Mouse (Mus musculus) spleen, adult 12 weeks (tissue): ENCODE data around the gene Furin.

ENCODE experiments used
- DNase-seq: peaks from one replicate; pipeline ENCODE4 v3.0.0; 2022; ENCODE audit warnings: low spot score

The Furin gene

DNA sequence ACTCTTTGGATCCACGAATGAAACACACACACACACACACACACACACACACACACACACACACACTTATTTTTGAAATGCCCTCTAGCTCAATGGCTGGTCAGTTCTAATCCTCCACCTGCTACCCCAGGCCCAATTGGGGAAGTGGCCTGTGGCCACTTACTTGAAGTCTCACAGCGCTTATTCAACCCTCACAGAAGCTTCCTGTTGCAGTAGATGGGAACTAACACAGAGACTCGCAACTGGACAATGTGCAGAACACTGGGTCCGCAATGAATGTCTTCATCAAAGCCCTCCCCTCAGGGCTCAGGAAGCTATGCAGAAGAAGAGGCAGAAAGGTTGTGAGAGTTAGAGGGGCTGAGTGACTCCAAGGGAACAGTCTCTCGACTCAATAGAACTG lies 22.5 kb upstream of the Furin start:
- no peak for DNase-seq

- DNase-seq, result no peak
Measured at GRCm38 (mm10) chr7:80426363-80426762, 21.1 kb upstream of the Furin start.

GRCm38 (mm10) chr7:80424722-80425121 lies 19.5 kb upstream of the Furin start:
- DNase-seq, result no peak

DNA sequence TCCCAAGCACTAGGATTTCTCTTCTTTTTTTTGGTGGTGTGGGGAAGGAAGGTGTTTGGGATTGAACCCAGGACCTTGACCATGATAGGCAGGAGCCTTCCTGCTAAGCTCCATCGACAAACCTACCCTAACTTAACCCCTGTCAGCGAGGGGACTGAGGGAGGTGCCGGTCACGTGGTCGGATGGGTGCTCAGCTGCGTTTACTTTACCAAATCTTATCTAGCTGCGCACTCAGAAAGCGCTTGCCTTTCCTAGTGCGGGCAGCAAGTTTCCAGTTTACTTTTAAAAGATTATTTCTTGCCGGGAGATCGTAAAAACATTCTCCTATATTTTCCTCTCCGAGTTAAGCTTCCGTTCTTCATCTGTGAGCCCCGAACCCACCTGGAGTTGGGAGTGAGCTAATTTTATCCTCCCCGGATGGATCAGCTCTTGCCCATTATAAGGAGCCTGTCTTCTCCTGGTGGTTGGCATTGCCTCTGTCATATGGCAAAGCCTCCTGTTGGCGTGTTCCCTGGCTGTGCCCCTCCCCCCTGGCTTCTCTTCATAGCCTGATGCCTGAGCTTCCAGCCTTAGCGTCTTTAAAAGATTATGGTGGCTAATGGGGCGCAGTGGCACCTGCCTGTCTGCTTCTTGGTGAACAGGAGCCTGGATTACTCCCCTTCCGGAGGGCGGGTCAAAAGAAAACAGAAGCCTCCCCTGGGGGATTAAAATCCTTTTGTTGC lies 17.7 kb upstream of the Furin start:
- no peak for DNase-seq

DNA sequence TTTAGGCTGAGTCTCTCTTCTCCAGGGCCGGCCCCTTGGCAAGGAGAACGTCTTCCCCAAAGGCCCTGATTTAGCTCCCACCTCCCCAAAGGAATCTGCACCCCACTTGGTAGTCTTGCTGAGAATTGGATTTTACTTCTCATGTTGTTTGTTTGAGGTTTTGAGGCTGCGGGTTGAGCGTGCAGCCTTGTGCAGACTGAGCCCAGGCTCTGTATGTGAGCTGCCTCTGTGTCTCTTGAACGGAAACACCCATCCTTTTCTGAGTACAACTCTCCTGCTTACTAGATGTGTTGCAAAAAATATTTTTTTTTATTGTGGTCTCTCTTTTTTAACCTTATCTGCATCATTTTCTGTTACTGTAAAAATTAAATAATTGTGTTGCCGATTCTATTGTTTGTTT lies 16.3 kb upstream of the Furin start:
- DNase-seq, result no peak

- no peak for DNase-seq
Measured at GRCm38 (mm10) chr7:80420586-80420985, 15.3 kb upstream of the Furin start.

- no peak for DNase-seq
Measured at GRCm38 (mm10) chr7:80419278-80419677, 14.0 kb upstream of the Furin start.

DNA sequence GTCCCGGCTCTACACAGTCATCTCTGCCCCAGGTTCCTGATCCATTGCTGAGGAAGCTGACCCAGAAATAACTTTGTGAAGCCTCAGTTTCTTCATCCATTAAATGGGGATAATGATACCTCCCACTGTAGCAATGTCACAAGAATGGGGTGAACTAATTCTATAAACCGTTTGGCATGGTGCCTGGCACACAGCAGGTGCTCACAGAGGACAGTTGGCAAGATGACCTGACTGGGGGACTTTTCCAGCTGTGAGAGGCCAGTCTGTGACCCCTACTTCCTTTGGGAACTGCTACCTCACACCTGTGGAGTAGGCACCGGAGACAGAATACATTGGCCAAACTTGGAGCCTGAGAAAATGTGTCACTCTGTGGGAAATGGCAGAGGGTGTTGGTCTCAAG lies 12.8 kb upstream of the Furin start:
- DNase-seq, result no peak

GRCm38 (mm10) chr7:80417601-80418000 lies 12.4 kb upstream of the Furin start:
- DNase-seq, result no peak

GRCm38 (mm10) chr7:80416969-80417368 lies 11.7 kb upstream of the Furin start:
- no peak for DNase-seq

- DNase-seq, result no peak
Measured at GRCm38 (mm10) chr7:80414303-80414855, 9.1 kb upstream of the Furin start.

- no peak for DNase-seq
Measured at GRCm38 (mm10) chr7:80413512-80414302, 8.5 kb upstream of the Furin start.

- DNase-seq, result no peak
Measured at GRCm38 (mm10) chr7:80412781-80413180, 7.5 kb upstream of the Furin start.

- DNase-seq, result no peak
Measured at GRCm38 (mm10) chr7:80412279-80412678, 7.0 kb upstream of the Furin start.

GRCm38 (mm10) chr7:80410380-80410779 lies 5.1 kb upstream of the Furin start:
- DNase-seq, result no peak

DNA sequence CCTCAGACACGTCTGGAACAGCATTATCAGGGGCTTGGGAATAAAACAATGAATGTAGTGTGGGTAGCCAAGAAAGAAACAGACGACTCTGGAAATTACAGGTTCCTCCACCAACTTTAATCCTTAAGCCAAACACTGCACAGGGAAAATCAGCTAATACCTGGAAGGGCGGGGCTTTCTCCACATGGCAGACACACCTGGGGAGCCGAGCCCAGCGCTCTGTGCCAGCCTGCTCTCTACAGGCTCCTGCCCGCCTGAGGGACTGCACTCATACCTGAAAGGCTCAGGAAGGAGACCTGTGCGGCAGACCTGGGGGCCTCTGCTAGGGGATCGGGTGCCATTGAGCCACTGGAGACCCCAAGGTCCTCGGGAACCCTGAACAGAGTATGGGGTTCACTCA lies 2.5 kb upstream of the Furin start:
- DNase-seq, result no peak

DNA sequence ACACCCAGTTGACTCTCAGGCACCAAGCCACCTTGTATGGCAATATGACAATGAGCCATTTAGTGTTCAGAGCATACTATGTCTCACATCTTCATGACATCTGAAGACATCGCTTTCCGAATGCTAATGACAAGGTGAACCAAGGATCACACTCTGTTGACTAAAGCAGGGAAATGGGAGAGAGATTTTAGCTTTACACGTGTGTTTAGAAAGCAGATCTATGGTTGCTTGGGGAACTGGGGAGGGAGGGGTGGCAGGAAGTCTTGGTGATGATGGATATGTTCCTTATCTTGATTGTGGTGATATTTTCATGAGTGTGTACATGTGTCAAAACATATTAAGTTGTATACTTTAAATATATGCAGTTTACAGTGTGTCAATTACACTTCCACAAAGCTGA lies 950 bp upstream of the Furin start:
- no peak for DNase-seq

DNA sequence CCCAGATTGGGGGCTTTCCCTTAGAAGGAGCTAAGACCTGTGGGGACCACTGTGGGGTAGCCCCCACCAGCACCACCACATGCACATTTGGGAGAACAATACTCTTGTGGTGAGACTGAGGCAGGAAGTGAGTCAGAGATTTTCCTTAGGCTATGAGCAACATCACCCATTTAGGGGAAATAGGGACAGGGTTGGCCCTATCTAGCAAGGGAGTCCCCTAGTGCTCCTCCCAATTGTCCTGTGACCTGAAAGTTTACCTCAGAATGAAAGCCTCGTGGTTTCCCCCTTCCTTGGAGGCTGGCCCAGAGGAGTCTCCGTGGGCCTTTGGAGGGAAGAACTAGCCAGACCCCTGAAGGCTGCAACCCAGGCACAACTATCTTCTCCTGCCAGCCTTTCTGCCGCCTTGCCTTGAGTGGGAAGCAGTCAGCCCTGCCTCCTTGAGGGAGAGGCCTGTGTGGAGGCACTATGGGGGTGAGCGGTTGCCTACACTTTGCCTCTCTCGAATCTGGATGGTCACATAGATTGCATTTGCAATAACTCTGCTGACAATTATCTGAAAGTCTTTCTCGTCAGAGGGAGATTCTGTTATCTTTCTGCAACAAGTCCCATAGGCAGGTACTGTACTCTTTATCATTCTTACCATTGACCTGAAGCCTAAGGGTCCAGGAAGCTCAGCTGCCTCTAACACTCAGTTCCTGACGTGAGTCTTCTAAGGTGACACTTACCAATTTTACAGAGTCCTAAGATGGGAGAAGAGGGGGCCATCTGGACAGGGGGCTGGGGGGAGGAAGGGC lies 938 bp downstream of the Furin start:
- DNase-seq, result no peak

DNA sequence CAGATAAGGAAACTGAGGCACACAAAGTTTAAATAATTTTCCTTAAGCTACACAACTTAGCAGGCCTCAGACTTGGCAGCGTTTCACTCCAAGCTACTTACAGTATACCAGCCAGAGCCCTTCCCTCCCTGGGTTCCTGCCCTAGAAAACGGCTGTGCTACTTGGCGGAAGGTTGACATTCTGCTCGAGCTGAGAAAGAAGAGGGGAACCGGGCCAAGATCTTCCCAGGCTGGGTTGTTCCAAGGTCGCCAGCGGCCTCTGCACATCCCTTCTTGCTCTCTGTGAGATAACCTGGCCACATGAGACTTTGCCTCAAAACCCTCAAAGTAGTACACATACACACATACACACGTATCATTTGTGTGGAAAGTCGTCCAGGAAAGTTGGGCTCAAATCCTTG lies 1.7 kb downstream of the Furin start:
- DNase-seq, result no peak

DNA sequence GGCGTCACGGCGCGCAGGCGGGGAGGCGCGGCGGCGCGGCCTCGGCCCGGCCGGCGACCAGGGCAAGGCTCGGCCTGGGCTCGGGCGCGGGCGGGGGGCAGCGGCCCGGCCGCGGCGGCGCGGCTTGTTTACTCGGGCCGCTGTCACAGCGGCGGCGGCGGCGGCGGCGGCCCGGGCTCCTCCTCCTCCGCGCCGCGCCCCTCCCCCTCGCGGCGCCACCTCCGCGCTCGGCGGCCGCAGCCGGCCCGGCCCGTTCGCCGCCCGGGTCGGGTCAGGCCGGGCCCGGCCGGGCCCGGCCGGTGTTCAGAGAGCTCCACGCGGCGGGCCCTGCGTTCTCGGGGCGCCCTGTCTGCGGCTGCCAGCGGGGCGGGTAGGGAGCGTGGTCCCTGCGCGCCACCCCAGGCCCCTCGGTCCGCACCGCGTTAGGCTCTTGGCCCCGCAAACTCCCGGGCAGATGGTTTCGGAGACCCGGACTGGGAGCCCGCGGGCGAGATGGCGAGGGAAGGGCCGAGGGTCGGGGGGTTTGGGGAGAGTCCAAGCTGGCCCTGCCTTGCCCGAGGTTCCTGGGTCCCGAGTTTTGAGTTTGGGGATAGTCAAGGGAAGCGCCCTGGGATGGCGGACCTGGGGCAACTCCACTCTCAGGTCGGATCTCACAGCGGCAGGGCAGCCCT lies 2.5 kb downstream of the Furin start:
- DNase-seq, result peak; percentile 62

DNA sequence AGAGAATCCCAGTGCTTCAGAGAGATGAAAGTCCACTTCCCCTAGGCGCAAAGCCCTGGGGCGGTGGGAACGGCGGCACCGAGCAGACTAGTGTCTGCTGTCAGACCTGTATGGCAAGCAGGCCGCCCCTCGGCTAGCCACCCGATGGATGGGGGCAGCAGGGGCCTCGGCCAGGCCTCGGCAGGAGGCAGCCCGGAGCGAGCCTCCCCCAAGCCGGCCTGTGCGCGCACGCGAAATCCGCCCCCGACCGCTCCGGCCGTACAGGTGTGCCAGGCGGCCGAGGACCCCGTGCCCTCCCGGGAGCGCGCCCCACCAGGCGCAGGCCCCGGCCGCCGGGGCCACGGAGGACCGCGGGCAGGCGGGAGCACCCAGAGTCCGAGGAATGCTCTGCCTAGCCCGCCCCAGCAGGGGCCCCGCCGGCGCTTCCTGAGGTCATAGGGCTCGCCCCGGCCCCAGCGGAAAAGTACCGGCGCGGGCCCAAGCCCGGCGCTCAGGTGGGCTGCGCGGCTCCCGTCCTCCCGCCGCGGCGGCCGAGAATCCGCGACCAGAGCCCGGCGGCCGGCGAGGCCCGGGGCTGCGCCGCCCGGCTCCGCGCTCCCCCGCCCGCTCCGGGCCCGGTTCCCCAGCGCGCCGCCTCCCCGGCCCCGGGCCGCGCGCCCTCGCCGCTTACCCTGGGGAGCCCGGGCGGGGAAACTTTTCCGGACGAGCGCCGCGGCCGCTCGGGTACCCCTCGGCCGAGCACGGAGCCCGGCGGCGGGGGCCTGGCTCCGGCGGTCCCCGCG lies 3.2 kb downstream of the Furin start:
- peak; percentile 42 for DNase-seq
